Mouse (Mus musculus): ENCODE data around the gene 4930568D16Rik.

Gene 4930568D16Rik

DNA sequence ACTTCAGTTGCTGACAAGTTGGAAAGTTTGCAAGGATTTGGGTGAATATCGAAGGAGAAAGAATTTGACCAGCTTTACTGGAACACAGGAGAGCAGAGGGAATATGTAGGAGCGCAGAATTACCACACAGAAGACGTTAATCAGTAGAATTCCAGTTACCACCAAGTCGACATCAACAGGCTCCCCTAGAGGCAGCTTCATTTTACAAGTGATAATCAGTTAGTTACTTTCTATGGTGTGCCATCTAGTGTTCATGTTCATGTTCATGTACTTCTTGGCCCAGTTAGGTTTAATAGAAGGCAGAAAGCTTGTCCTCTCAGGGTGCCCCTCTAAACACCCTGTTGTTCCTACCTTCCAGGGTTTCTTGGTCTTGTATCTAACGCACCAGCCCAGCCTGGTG, 18.3 kb downstream of the 4930568D16Rik start:
- ATAC-seq (ENCODE audit: insufficient number of reproducible peaks, low FRiP score, low TSS enrichment): peak; percentile 70

DNA sequence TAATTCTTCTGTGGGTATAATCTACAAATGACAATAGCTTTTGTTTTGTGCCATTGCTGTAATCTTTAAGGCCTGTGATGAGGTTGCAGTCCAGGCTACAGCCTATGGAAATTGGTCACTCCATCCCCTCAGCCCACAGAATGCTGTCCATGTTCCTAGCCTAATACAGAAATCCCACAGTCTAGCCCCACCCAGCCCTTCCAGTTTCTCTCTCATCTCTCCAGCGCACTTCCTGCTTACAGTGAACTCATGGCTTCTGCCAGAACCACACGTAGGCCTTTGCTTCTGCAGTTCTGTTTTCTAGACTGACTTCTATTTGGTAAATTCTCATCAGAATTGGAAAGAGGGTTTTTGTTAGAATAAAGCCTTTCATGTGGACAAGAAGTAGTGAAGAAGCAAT, 21.5 kb downstream of the 4930568D16Rik start:
- ATAC-seq (ENCODE audit: insufficient number of reproducible peaks, low FRiP score, low TSS enrichment): no peak

DNA sequence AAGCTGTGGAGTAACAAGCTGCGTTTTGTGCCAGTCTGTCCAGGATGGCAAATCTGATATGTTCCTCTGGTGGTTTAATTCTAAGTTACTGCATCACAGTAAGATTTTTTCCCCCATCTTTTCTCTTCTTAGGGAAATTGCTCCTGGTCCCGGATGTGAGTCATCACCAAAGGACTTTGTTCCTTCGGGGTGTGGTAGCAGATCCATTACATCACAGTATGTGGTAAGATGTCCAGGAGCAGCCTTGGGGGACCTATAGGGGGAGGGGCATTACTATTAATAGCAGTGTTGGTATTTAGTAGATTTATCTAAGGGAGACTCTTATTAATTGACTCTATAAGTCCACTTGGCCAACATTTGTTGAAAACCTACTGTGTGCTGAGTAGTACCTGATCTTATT, 24.9 kb downstream of the 4930568D16Rik start:
- no peak for ATAC-seq (ENCODE audit: insufficient number of reproducible peaks, low FRiP score, low TSS enrichment)

DNA sequence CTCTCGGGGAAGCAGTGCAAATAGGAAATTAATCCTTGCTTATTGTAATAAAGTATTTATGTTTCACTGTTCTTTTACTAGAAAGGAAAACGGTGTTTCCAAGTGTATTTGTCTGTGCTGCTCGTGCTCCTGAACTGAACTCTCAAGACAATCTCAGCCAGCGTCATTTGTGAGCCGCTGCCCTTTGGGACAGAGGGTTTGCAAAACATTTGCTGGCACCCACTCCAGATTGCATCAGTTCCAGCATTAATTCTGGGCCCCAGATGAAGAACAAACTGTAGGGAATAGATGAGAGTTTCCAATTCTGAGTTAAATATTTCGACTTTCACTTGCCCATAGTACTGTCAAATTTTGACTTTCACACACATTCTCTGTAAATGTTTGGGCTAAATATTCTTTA, 28.8 kb downstream of the 4930568D16Rik start:
- ATAC-seq (ENCODE audit: insufficient number of reproducible peaks, low FRiP score, low TSS enrichment): no peak

DNA sequence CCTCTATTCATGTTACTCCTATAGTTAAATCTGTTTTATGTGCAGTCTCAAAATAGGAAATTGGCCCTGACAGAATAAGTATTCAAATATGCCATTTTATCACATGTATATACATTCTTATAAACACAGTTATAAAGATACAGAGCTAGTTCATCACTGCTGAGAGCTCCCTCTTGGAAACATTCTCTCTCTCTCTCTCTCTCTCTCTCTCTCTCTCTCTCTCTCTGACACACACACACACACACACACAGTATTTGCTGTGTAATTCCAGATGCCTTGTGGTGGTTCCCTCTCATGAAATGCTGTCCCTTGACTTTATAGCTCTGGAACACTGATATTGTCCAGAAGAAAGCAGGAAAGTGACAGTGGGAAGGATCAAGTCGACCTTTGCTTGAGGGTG, 29.5 kb downstream of the 4930568D16Rik start:
- ATAC-seq (ENCODE audit: insufficient number of reproducible peaks, low FRiP score, low TSS enrichment): no peak

DNA sequence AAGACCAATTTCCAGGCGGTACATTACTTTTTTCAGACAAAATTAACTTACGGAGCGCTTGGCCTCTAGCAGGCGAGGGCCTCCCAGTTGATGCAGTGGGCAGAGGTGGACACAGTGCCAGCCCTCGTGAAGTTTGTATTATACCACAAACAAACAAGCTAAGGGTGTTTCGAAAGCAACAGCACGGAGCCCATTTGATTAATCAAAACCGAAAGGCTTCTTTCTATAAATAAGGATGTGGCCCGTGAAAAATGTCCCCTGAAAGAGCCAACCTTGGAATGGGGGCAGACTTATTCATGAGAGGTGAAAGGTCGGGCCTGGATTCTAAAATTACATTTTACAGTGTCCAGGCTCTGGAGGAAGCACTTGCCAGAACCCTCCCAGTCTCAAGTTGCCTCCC, 30.1 kb downstream of the 4930568D16Rik start:
- no peak for ATAC-seq (ENCODE audit: insufficient number of reproducible peaks, low FRiP score, low TSS enrichment)

DNA sequence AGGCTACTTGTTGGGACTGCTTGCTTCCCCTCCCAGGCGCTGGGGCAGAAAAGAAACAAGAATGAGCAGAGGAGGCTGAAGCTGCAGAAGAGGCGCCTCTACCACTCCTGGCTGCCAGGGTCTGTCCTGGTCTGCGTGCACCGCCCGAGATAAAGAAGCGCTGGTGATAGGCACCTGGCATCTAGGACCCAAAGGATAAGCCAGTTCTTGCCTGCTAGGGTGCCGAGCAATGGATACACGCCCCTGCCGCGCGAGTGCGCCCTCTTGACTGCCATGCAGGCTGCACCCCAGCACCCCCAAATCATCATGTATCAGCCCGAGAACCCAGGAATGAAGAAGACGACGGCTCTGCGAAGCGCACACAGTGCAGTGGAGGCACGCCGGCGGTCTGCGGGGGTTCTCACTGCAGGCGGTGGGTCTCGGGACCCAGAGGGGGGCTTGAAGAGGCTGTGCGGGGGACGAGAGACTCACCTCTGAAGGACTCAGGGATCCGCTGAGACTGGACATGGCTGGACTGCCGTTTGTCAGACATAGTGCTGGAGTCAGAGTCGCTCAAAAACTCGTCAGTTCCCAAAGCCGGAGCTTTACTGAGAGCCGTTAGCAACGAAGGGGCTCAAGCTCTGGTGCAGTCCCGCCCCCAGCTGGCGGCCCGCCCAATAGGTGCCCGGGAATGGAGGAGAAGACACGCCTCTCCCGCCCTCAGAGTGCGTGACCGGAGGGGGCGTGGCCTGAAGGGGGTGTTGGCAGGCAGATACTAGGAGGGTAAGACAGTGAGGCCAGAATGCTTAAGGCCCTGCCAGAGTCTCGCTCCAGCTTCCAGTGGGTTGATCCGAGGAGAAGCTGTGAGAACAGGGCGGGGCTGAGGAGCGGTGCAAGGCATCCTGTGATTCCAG, 30.9 kb downstream of the 4930568D16Rik start, which contains the start of gene Stom:
Gene Stom (minus strand): TSS at position 589 of the 893 bp plus-strand sequence.
- ATAC-seq (ENCODE audit: insufficient number of reproducible peaks, low FRiP score, low TSS enrichment): peak; percentile 94

DNA sequence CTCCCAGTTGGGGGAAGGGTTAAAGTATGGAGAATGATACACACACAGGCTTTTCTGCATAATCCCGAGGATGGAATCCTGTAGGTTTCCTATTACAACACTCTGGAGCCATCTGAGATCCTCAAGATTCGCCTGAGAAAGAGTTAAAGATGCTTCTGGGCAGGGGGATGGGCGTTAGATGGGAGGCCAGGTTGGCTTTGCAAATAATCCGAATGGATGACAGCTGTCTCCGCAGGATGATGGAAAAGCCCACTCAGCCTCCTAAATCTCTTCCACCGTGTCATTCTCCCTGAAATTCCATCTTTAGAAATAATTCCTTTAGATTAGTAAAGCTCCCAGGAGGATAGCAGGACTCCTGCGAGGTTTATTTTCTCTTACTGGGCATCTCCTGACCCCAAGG, 31.9 kb downstream of the 4930568D16Rik start:
- ATAC-seq (ENCODE audit: insufficient number of reproducible peaks, low FRiP score, low TSS enrichment): no peak

DNA sequence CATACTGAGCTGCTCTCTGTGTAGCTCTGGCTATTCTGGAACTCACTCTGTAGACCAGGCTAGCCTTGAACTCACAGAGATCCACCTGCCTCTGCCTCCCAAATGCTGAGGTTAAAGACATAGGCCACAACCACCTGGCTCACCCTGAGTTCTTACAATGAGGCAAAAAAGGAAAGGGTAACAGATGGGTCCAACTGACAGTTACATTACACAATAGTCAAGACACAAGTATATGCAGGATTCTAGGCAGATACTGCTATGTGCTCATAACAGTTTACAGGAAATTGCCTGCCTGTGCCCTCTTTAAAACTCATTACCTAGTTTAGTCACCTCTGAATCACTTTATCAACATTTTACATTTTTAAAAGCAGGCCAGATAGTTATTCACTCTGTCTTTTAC, 33.9 kb downstream of the 4930568D16Rik start:
- ATAC-seq (ENCODE audit: insufficient number of reproducible peaks, low FRiP score, low TSS enrichment): no peak

DNA sequence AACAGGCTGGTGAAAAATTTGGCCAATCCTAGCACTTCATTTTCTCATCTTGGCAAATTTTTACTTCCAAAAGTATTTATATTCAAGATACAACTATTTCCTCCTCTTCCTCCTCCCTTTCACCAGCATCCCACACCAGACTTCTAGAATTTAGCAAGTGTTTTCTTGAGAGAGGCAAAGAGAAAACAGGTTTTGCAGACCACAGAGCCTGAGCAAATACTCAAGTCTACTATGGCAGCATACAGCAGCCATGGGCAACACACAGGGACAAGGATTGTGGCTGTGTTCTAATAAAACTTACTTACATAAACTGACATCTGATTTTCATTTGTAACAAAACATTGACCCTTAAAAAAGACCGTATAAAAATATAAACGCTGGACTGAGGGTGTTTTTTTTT, 36.3 kb downstream of the 4930568D16Rik start:
- ATAC-seq (ENCODE audit: insufficient number of reproducible peaks, low FRiP score, low TSS enrichment): no peak

DNA sequence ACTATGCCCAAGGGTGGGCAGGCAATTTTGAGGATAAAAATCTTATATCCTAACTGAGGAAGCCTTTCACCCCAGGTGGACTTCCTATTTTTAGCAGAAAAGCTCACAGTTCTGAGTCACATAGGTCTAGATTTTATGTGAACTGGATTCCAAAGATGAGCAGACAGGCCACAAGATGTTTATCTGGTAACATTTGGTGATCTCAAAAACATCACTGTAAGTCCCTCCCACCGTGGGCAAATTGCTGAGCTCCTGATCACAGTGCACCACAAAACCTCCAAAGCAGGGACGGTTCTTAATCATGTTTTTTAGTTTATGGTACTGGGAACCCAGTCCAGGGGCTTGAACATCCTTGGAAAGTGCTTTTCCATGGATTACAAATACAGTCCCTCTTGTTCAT, 38.5 kb downstream of the 4930568D16Rik start:
- no peak for ATAC-seq (ENCODE audit: insufficient number of reproducible peaks, low FRiP score, low TSS enrichment)

DNA sequence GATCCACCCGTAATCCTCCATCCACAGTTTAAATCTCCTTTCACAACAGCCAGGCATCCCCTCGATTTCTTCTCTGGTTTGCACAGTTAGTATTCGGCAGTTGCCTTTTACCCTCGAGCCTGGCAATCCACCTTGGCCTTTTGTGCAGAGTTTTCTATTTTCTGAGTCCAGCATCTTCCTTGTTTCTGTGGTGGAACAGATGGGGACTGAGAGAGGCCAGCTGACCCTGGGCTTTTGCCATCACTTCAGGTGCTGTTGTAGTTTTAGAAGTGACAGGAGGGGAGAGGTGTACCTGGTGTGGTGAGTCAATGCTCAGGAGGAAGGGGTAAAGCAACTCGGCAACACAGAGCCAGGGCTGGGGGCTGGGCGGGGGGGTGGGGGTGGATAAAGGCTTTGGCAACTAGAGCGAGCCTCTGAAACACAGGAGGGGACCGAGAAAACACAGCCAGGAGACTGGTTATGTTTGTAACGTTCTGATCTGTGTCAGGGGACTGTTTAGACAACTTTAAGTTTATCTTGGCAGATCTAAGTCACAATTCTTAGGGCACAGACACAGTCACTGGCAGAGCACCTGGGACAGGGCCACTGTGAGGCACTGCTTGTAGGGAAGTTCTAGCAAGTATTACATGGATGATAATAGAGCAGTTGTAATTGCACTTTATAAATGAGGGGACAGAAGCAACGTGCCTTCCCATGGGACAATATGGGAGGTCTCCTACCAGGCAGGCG, 39.3 kb downstream of the 4930568D16Rik start:
- ATAC-seq (ENCODE audit: insufficient number of reproducible peaks, low FRiP score, low TSS enrichment): peak; percentile 81

DNA sequence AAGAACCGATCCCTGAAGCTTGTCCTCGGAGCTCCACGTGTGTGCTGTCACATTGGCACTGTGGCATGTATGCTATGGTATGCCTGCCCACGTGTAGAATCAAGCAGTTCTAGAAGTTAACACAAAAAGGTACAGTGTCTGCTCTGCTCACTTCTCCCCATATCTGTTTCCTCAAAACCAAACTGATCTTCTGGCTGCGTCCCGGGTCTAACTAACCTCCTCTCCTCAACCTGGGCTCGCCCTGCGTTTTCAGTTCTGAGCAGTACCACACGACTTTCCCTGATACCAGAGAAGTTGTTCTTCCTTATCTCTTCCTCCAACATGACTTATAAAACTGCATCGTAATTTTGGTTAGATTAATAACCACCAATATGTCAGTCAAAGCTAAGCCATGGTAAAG, 39.9 kb downstream of the 4930568D16Rik start:
- ATAC-seq (ENCODE audit: insufficient number of reproducible peaks, low FRiP score, low TSS enrichment): no peak

DNA sequence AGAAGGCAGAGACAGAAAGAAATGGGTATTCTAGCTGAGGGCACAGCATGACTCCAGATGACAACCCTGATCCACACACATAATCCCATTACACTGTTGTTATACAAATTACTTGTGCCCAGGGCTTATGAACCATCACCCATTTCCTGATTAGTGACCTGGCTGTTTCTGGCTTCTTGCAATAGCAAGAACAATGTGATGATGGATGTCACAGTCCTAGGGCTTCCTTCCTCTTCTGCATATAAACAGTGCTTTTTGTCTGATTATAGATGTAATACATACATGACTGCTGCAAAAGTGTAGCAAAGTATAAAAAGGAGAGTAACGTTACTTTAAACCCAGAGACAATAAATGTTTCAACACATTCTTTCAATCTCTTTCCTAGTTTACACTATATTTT, 40.6 kb downstream of the 4930568D16Rik start:
- ATAC-seq (ENCODE audit: insufficient number of reproducible peaks, low FRiP score, low TSS enrichment): no peak

DNA sequence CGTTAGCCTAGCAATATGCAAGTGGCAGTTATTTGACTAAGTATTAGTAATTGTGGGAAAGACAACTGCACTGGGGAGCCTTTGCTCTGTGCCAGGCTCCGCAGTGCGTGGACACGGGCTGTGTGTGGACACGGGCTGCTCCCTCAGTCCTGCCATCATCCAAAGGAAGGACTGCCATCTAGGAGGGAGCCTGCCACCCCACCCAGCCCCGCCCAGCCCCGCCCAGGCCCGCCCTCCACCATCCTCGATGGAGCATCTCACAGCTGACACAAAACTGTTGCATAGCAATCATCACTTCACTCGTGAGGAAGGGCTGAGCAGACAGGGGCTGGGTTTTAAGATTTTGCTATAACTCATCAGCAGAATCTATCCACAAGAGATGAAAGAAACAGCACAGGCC, 41.6 kb downstream of the 4930568D16Rik start:
- no peak for ATAC-seq (ENCODE audit: insufficient number of reproducible peaks, low FRiP score, low TSS enrichment)

DNA sequence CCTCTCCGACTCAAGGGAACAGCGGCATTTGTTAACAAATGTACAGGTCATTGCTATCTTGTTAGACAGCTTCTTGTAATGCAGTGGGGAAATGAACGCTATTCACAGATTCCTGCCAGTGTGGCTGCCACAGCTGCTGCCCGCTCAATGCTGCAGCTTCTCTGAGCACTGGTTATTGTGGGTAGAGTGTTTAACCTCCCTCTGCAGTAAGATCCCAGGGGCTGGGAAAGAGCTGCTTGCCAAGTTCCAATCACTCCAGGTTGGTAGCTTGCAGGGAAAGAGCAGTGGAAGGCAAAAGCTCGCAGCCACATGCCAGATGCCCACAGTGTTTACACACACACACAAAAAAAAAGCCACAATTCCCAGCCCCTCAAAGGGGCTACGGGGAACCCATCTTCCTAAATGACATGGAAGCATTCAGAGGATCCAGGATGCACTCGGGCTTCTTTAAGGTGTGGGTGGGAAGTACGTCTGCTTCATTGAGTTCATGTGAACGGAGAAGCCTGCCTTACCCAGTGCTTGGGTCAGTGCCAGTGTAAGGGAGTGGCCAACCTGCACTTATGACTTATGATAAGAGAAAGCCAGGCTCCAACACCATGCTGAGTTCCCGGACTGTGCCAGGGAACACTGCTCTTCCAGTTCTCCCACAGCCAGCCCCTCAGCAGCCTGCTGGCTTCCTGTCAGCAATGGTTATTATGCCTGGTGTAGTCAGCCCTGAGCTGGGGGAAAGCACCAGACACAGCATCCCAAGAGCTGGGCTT, 44.9 kb downstream of the 4930568D16Rik start:
- peak; percentile 73 for ATAC-seq (ENCODE audit: insufficient number of reproducible peaks, low FRiP score, low TSS enrichment)

DNA sequence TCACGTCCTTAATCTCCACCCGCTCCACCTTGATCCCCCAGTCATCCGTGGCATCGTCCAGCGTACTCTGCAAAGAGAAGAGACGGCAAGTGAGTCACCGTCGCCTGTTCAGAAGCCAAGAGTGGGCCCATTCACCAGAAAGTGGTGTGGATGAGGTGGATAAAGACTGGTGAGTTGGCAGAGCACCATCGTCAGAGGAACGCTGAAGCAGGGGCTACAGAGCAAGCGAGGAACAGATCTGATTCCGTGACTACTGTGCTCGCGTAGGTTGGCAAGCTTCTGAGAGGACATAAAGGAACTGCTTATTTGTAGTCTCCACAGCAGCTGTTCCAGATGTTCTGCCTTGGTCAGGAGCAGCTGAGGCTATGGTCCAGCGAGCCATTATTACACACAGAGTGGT, 47.1 kb downstream of the 4930568D16Rik start:
- ATAC-seq (ENCODE audit: insufficient number of reproducible peaks, low FRiP score, low TSS enrichment): no peak

DNA sequence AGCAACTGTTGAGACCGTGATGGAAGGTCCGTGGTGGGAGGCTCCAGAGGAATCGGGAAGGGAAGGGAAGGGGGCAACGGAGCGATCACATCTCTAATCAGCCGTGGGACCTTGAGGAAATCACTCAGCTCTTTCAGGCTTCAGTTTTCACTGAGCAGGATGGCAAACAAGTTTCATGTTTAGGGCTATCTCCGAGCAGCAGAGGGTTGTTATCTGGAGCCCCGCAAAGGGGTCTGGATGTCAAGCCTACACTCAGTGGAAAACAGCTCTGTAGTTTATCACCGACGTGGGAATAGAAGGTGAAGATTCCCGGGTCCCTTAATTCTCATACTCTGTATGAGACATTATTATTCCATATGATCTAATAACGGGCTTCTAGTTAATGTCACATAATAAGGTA, 49.1 kb downstream of the 4930568D16Rik start:
- no peak for ATAC-seq (ENCODE audit: insufficient number of reproducible peaks, low FRiP score, low TSS enrichment)

DNA sequence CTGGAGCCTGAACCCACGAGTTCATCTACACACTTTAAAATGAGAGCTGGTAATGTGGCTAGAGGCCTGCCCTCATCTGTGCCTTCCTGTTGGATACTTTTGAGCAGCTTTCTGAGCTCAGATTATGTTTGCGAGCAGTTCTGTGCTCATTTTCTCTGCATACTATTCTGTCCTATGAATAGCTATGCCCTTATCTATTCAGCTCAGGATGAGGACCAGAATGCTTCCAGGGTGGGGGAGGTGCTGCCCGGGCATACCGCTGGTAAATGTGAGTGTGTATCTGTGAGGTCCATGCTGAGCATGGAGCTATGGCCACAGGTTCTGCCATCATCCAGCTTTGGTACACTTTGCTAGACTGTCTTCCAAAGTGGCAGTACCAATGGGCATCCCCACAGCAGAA, 49.9 kb downstream of the 4930568D16Rik start:
- ATAC-seq (ENCODE audit: insufficient number of reproducible peaks, low FRiP score, low TSS enrichment): no peak

DNA sequence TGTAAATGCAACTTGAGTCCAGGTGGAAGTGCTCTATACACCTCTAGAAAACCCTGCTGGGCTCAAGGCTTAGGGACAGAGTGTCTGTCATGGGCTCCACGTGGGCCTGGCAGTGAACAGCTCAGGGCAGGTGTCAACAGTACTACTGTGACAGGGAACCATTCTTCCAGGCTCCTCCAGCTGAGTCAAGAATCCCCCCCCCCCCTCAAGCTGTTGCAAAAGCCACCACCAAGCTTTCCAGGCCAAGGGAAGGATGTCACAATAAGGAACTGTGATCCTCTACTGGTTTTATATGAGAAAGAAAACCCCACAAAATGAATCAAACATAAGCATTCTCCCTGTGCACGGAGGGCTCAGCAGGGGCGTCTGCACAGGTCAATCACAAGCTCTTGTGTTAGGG, 53.2 kb downstream of the 4930568D16Rik start:
- ATAC-seq (ENCODE audit: insufficient number of reproducible peaks, low FRiP score, low TSS enrichment): no peak
